Mouse (Mus musculus): ENCODE measurements at regions not wholly inside any gene's neighbourhood (a gene's known extent, or its start where the extent isn't known, plus 50 kb on each side); places are given as distances from the start of the nearest gene placed in this dataset.

GRCm38 (mm10) chr3:12262342-12262741 lies 1926.9 kb upstream of the Gm38303 start:
- no peak for DNase-seq (ENCODE audit: low spot score)

DNA sequence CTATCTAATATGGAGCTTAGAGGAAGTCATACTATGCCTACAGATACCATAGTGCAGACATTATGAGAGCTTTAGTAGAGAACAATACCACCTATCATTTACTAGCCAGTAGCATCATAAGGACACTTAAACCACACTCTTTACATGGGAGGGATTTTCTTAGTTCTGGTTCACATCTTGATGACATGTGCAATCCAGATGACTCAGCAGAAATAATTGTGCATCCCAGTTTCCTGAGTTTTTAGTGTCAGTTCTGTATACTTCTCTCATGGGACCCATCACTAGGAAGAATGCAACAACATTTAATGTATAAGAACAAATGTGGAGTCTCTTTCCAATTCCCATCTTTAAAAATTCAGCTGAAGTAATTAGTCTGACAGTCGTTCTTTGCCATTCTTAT lies 1922.2 kb upstream of the Gm38303 start:
- DNase-seq (ENCODE audit: low spot score), result no peak

DNA sequence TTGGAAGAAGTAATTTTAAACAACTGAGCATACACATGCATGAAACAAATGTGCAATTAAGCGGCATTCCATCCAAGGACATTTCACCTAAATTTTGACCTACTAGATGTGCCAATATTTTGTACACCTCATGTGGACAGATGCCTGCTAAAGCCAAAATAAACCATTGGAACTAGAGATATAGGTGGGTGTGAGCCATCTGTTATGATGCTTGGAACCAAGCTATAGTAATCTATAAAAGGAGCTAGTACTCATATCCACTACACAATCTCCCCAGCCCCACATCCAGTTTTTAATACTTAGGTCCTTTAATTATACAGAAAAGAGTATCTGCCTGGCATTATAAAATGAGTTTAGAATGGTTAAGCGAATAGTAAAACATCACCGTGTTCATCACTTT lies 1910.7 kb upstream of the Gm38303 start:
- no peak for DNase-seq (ENCODE audit: low spot score)

GRCm38 (mm10) chr3:12241026-12241425 lies 1905.5 kb upstream of the Gm38303 start:
- no peak for DNase-seq (ENCODE audit: low spot score)

DNA sequence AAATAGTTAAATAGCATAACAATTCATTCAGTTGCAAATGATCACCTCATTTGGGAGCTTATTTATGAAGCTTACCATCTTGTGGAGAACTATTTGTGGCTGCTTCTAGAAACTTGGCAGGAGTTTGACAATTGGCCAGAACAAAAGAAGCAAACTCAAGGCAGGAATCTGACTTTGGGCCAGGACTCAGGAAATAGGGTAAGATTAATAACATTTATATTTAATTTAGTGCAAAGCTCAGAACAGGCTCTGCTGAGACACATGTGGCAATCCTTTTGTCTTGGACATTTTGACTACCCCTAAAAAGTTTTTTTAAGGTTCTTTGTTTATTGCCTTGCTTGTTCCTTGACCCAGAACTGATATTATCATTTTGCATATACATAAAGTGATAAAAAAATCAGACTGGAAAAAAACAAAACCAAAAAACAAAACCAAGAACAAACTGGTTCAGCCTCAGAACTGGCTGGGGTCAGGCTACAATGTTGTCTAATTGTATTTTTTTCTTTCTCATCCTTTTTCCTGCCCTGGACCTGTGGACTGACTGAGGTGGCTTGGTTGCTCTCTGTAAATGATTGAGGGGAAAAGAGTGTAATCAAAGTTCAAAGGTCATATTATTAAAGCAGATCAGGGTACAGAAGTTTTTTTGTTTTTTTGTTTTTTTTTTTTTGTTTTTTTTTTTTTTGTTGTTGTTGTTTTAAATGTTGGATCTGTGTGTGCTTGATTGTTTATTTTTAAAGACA lies 1892.4 kb upstream of the Gm38303 start:
- DNase-seq (ENCODE audit: low spot score), result no peak

GRCm38 (mm10) chr3:12226816-12227215 lies 1891.3 kb upstream of the Gm38303 start:
- no peak for DNase-seq (ENCODE audit: low spot score)

DNA sequence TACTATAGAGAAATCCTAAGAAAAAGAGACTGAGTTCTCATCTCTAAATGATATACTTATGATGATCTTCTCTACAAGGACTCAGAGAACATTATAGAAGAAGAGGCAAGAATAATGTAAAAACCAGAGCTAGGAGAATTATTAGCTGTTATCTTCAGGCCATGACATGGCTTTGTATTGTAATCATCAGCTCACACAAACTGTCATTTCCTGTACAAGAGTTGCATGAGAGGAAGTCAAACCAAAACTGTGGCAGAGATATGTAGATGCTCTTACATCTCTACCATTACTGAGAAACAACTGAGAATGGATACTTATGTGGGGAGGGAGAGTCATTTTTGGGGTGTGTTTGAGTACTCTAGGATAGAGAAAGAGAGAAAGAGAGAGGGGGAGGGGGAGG lies 1889.4 kb upstream of the Gm38303 start:
- no peak for DNase-seq (ENCODE audit: low spot score)

- DNase-seq (ENCODE audit: low spot score), result no peak
Measured at GRCm38 (mm10) chr3:12216035-12216434, 1880.6 kb upstream of the Gm38303 start.

DNA sequence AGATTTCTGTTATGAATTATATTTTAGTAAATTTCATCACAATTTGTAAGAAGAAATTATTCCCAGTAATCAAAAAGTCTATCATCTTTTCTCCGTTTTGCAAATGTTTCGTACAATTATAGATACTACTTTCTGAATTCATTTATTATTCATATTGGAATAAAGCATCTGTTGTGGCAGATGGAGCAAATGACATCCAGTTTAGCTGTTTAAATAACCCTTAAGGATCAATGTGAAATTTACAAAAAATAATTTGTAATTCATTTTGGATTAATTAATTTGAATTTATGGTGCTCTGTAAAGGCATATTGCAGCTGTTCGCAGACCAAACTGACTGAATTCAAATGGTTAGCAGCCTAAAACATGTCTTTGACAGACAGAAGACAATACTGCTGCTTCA lies 1879.3 kb upstream of the Gm38303 start:
- DNase-seq (ENCODE audit: low spot score), result peak; percentile 33

DNA sequence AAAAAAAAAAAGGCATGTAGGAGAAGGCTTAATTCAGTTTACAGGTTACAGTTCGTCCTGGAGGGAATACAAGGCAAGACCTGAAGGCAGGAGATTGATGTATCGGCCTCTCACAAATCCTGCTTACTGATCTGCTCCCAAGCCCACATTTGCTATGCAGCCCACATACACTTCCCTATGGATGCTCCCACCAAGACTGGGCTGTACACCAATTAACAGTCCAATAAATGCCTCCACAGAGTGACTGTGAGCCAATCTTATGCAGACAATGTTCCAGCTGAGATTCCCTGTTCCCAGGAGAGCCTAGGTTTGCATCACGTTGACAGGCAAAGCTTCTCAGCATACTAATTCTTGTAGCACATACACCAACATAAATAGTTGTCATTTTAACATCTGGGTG lies 1837.9 kb upstream of the Gm38303 start:
- DNase-seq (ENCODE audit: low spot score), result no peak

DNA sequence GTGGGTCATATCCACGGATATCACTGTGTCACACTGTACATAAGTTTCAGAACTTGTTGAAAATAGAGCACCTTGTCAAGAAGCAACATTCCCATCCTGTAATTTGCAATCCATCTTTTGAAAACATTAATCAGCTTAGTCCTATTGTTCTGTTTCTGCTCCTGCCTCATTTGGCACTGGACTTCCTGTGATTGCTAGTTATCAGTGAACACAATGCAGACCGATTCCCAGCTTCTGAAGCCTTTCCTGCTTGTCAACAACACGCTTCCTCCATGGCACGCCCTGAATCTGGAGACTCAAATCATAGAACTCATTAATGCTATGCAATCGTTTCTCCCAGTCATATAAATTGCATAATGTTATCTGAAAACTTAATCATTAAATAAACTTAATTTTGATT lies 1815.8 kb upstream of the Gm38303 start:
- no peak for DNase-seq (ENCODE audit: low spot score)
